Mouse (Mus musculus): ENCODE data around the gene Pacsin3.
"Not testable (repeated sequence)": the region's sequence is repeated elsewhere in the genome, so short reads cannot be mapped to it uniquely, and the experiment has no call there.

The Pacsin3 gene
- long read RNA-seq, experiment 1, transcript Pacsin3-201 (11 exons, 1,862 nt) = major isoform, 22 of 43 reads
- long read RNA-seq, experiment 1, partial matches to known transcripts = 7 of 43 reads
- long read RNA-seq, experiment 1, other reads (novel, unspliced or antisense) = 10 of 43 reads
- long read RNA-seq, experiment 2, transcript Pacsin3-201 (11 exons, 1,862 nt) = major isoform, 29 of 38 reads
- long read RNA-seq, experiment 2, partial matches to known transcripts = 3 of 38 reads
- long read RNA-seq, experiment 2, other reads (novel, unspliced or antisense) = 2 of 38 reads

- intact Hi-C loops (cut with DNase I) = no loop called here
These were observed at the start of gene Pacsin3 for GRCm38 (mm10) chr2:91255661-91256150. Pacsin3 (plus strand) TSS chr2:91255954.

DNA sequence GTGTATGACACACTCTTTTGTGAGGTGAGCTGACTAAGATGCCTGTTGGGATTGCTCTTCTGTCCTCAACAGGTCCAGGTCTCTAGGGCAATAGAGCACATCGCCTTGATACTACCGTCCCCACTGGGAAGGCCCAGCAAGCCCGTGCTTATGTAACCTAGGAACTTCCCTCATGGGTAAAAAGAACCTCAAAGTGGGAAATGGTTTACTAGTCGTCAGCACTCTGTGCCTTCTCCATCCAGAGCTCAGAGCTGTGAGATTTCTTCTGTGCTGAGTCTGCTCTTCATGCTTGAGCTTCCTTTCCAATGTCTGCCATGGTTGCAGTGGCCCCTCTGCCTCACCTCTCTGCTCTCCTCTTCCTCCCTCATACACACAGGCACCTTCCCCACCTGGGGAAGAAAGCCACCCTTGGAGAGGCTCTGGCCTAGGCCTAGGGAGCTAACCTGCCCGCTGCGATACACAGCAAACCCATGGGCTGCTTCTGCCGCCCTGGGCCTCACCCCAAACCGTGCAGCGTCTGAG is 49.4 kb upstream of the Pacsin3 start:
- intact Hi-C loops (cut with DNase I) = no loop called here

DNA sequence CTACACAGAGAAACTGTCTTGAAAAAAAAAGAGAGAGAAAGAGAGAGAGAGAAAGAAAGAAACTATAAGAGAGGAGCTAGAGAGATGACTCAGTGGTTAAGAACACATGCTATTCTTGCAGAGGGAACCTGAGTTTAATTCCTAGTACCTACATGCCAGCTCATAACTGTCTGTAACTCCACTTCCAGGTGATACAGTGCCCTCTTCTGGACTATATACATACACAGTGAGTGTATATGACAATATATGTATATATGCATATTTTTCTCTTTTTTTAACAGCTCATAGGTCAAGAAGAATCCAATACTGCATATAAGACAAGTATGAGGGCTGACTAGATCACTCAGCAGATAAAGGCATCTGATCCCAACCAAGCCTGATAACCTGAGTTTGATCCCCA is 42.4 kb upstream of the Pacsin3 start:
- intact Hi-C loops (cut with DNase I) = no loop called here

DNA sequence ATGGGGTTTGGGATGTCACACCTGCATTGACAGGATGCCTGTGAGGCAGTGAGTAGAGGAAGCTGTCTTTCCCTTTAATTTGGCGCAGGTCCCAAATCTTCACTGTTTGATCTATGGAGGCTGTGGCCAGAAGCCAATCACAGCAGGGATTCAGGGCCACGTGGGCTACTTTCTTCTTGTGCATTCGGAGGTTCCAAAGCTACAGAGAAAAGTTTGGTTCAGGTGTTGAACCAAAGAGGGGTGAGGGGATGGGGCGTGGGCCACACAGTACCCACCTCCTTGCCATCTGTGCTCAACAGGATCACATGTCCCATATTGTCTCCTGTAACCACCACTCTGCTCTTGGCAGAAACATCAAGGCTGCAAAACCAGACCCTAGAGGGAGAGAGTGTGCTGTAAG is 38.7 kb upstream of the Pacsin3 start:
- intact Hi-C loops (cut with DNase I) = no loop called here

DNA sequence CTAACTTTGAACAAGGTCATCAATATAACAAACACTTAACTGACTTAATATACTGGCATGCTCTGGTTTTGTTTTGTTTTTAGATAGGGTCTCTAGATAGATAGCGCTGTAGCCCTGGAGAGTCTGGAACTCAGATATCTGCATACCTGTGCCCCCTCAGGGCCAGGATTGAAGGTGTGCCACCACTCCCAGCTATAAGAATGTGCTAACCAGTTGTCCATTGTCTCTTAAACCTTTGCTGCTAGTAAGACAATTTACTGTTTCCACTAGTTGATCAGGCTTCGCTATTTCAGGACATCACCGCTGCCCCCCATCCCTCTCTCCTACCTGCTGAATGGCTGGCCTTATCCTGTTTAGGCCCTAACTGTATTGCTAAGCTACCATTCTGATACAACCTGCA is 35.3 kb upstream of the Pacsin3 start:
- intact Hi-C loops (cut with DNase I) = loop anchor here (5.0 kb wide), 1 partner anchor 103 kb away; the partner anchor contains the start of gene Mybpc3

DNA sequence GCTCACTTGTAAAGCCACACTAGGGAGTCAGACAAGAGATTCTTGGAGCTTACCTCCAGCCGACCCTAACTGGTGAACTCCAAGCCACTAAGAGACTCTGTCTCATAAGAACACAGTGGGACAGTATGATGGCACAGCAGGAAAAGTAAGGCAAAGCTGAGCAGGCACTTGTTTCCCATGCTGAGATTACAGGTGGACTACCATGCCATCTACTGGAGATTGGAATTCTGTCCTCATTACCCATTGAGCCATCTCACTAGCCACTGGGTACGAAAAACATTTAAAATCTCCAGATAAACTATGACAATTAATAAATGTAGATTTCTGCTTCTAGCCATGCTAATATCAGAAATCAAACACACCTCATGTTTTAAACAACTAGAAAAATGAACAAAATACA is 32.1 kb upstream of the Pacsin3 start:
- intact Hi-C loops (cut with DNase I) = loop anchor here (5.0 kb wide), 1 partner anchor 106 kb away; the partner anchor contains the start of gene Mybpc3

- intact Hi-C loops (cut with DNase I) = no loop called here
These were observed 26.0 kb upstream of the Pacsin3 start for GRCm38 (mm10) chr2:91229735-91230134.

- intact Hi-C loops (cut with DNase I) = no loop called here
These were observed 18.9 kb upstream of the Pacsin3 start, which contains the start of gene Ddb2 for GRCm38 (mm10) chr2:91236601-91237510. Ddb2 (minus strand) TSS chr2:91236982.

- intact Hi-C loops (cut with DNase I) = not testable (repeated sequence)
These were observed 18.2 kb upstream of the Pacsin3 start for GRCm38 (mm10) chr2:91237511-91238080.

DNA sequence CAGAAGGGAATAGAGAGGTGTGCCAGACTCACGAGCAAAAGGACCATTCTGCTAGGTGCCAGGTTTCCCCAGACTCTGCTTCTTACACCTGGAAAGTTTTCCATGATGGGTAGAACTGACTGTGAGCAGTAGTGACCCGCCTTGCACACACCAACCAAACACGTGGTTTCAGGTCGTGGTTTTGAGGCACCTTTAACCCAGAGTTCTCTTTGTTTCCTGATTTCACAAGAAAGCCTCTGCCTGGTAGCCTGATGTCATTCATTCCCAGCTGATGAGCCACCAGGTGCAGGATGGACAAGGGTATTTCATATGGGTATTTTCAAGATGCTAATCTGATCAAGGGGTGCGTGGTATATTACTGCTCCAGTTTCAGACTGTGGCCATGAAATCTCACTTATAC is 13.2 kb upstream of the Pacsin3 start:
- intact Hi-C loops (cut with DNase I) = no loop called here

DNA sequence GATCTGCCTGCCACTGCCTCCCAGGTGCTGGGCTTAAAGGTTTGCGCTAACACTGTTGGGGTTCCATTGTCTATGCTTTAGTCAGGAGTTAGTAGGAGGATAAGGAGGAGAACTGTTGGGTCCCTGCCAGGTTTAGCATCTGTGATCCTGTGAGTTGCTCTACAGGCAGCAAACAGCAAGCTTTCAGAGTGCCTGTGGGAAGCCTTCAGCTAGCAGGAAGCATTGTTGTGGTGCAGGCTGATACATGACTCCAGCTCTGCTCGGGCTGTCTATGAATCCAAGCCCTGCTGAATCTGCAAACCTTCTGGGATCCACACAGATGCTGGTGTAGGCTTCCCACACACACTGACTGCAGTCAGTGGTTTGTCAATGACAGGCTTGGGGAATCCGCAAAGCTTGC is 12.3 kb upstream of the Pacsin3 start:
- intact Hi-C loops (cut with DNase I) = no loop called here

- intact Hi-C loops (cut with DNase I) = no loop called here
These were observed 11.1 kb upstream of the Pacsin3 start for GRCm38 (mm10) chr2:91244557-91245228.

- intact Hi-C loops (cut with DNase I) = no loop called here
These were observed 7.4 kb upstream of the Pacsin3 start for GRCm38 (mm10) chr2:91248366-91248765.

- intact Hi-C loops (cut with DNase I) = no loop called here
These were observed 3.8 kb upstream of the Pacsin3 start for GRCm38 (mm10) chr2:91252001-91252400.

DNA sequence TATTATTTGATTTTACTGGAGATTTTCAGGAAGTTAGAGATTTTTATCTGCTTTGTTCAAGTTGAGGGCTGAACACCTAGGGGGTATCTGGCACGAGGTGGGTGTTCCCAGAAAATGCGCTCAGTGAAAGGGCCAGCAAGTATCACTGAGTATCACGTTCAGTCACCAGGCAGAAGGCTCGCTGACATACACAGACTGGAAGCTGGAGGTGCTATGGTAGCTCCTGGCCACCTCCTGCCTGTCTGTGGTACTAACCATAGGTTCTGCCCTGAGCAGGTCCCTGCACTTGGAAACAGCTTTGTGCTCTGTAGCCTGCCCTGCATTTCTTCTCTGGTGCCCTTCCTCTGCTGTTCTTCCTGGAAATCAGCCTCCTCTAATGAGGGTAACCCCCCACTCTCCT is 3.2 kb upstream of the Pacsin3 start:
- intact Hi-C loops (cut with DNase I) = no loop called here

GRCm38 (mm10) chr2:91254725-91255380 is 901 bp upstream of the Pacsin3 start:
- intact Hi-C loops (cut with DNase I) = no loop called here

GRCm38 (mm10) chr2:91256256-91257125 is 737 bp downstream of the Pacsin3 start:
- intact Hi-C loops (cut with DNase I) = no loop called here

GRCm38 (mm10) chr2:91257126-91257980 is 1.6 kb downstream of the Pacsin3 start:
- intact Hi-C loops (cut with DNase I) = no loop called here

All from adrenal gland (tissue).